Mouse (Mus musculus) intestine, postnatal 0 days (tissue): ENCODE results near the gene Maats1. TPM values are rescaled to one million over a fixed set of nuclear protein-coding genes. Genes with fewer than 3 reads are reported as not detected.
A peak's percentile ranks its signal among the peaks of the same experiment; 100 is the strongest.

Experiments
- ATAC-seq: fragments of 200-750 bp; cut with Nextera tagmentation; 2 replicates; pipeline ENCODE4 v1.8.0; 2017; ENCODE audit warnings: mild to moderate bottlenecking, moderate TSS enrichment, moderate library complexity
- H3K27ac ChIP-seq: fragments of 300-500 bp; sonication (generic); 2 replicates; pipeline ENCODE4 v1.5.1; 2014; ENCODE audit warnings: mild to moderate bottlenecking, low read depth, low read length, moderate library complexity
- H3K27me3 ChIP-seq: fragments of 300-500 bp; sonication (generic); replicated peaks from 2 replicates; pipeline ENCODE4 v1.6.1; 2014; ENCODE audit warnings: low read length, mixed read lengths; ENCODE audit not compliant: control insufficient read depth, insufficient read depth
- H3K36me3 ChIP-seq: fragments of 300-500 bp; sonication (generic); 2 replicates; pipeline ENCODE4 v1.6.1; 2014; ENCODE audit warnings: mild to moderate bottlenecking, moderate library complexity; ENCODE audit not compliant: control insufficient read depth, insufficient read depth
- H3K4me1 ChIP-seq: fragments of 300-500 bp; sonication (generic); replicated peaks from 2 replicates; pipeline ENCODE4 v1.6.1; 2014; ENCODE audit warnings: antibody characterized with exemption, low read length, mixed read lengths; ENCODE audit not compliant: control insufficient read depth, insufficient read depth
- H3K4me2 ChIP-seq: fragments of 300-500 bp; sonication (generic); replicated peaks from 2 replicates; pipeline ENCODE4 v1.6.1; 2014; ENCODE audit warnings: low read depth, mild to moderate bottlenecking, moderate library complexity
- H3K4me3 ChIP-seq: fragments of 300-500 bp; sonication (generic); 2 replicates; pipeline ENCODE4 v1.5.1; 2014; ENCODE audit warnings: low read depth, low read length
- H3K9ac ChIP-seq: fragments of 300-500 bp; sonication (generic); 2 replicates; pipeline ENCODE4 v1.6.1; 2014; ENCODE audit warnings: mild to moderate bottlenecking, low read depth, low read length
- H3K9me3 ChIP-seq: fragments of 300-500 bp; sonication (generic); 2 replicates; pipeline ENCODE4 v1.6.1; 2016; ENCODE audit warnings: mixed run types; ENCODE audit not compliant: control insufficient read depth
- CTCF ChIP-seq: sonication (generic); IDR thresholded peaks from 2 replicates; pipeline ENCODE4 v1.5.1; 2016; ENCODE audit warnings: low read depth, mild to moderate bottlenecking, control low read depth, antibody characterized with exemption, moderate library complexity
- WGBS: fragments of 180-500 bp; shearing (Covaris S2); extraction: QIAGEN DNeasy Blood & Tissue Kit; methylation state at CpG from one replicate; pipeline ENCODE4 v1.1.7; 2014; 5-methylcytosine and 5-hydroxymethylcytosine counted together
- polyA plus RNA-seq: library from polyadenylated mRNA; unstranded; fragments of >200 nt; fragmentation: Nextera tagmentation; extraction: Ambion mirVana; gene quantifications from 2 replicates; pipeline ENCODE4 v1.2.1, GENCODE M21; 2015

Maats1 gene
- polyA plus RNA-seq, 1 experiment from 2014 or later: 1.0 TPM

GRCm38 (mm10) chr16:38385184-38385634 is 43.3 kb upstream of the Maats1 start:
- Histone ChIP-seq H3K4me1 (no peaks in the 10 kb centered on the region), H3K9me3 (no peaks in the 10 kb centered on the region), H3K4me2 (no peak overlapping the region), H3K27me3 (no peaks in the 10 kb centered on the region), H3K36me3 (no peaks in the 10 kb centered on the region), H3K4me3 (no peak overlapping the region), H3K9ac (no peak overlapping the region), H3K27ac (no peak overlapping the region)
- TF ChIP-seq CTCF: no peak
- ATAC-seq: no peak
- 82% methylated on average over 6 of the region's 6 CpGs for WGBS

GRCm38 (mm10) chr16:38383683-38384082 is 41.7 kb upstream of the Maats1 start:
- no peak overlapping the region for H3K9ac ChIP-seq
- no peak overlapping the region for H3K27ac ChIP-seq
- H3K27me3 ChIP-seq: no peaks in the 10 kb centered on the region
- H3K4me3 ChIP-seq: no peak overlapping the region
- TF ChIP-seq CTCF: no peak
- H3K4me2 ChIP-seq: no peak overlapping the region
- WGBS: 86% methylated on average over 2 of the region's 2 CpGs
- no peaks in the 10 kb centered on the region for H3K36me3 ChIP-seq
- ATAC-seq: no peak
- no peaks in the 10 kb centered on the region for H3K9me3 ChIP-seq
- H3K4me1 ChIP-seq: peaks cover 5% of the 10 kb centered on the region; the same call in 1 of the 2 replicates

DNA sequence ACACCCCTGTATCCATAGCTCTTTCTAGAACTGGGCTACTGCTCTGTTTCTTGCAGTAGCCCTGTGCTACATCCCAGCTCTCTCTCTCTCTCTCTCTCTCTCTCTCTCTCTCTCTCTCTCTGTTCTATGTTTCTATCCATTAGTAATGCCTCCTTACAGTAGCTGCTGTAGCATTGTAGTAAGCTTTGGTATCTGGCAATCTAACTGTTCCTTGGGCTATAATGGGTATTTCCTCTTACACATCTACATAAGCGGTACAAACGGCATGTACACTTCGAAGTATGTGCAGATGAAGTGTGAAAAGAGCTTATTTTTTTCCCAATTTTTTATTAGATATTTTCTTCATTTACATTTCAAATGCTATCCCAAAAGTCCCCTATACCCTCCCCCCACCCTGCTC is 38.0 kb upstream of the Maats1 start:
- no peak for ATAC-seq
- no peaks in the 10 kb centered on the region for H3K36me3 ChIP-seq
- no peak for TF ChIP-seq CTCF
- WGBS: 95% methylated on average over 3 of the region's 3 CpGs
- no peak overlapping the region for H3K27ac ChIP-seq
- no peak overlapping the region for H3K4me3 ChIP-seq
- H3K9ac ChIP-seq: no peak overlapping the region
- peaks cover 6% of the 10 kb centered on the region; the same call in 1 of the 2 replicates for H3K4me1 ChIP-seq
- H3K9me3 ChIP-seq: no peaks in the 10 kb centered on the region
- no peak overlapping the region for H3K4me2 ChIP-seq
- H3K27me3 ChIP-seq: no peaks in the 10 kb centered on the region

DNA sequence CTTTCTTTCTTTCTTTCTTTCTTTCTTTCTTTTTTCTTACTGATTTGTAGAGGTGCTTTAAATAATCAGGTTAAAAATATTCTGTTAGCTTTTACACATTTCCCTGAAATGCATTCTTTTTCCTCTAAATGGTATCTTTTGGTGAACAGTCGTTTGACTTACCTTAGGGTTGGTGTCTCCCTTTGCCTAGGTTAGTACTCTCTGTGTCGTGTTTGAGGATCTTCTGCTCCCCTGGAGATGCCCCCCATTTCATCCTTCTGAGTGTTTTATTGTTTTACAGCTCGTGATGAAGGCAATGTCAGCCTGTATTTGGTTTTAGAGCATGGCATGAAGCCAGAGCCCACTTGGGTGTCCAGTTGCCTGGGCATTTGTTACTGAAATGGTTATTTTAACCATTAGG is 37.5 kb upstream of the Maats1 start:
- no peak for TF ChIP-seq CTCF
- Histone ChIP-seq H3K27me3 (no peaks in the 10 kb centered on the region), H3K27ac (no peak overlapping the region), H3K4me3 (no peak overlapping the region), H3K4me2 (no peak overlapping the region), H3K9ac (no peak overlapping the region), H3K4me1 (peaks cover 6% of the 10 kb centered on the region; the same call in 1 of the 2 replicates), H3K36me3 (no peaks in the 10 kb centered on the region), H3K9me3 (no peaks in the 10 kb centered on the region)
- ATAC-seq: no peak
- 17% methylated on average over 3 of the region's 3 CpGs for WGBS

GRCm38 (mm10) chr16:38379088-38379487 is 37.1 kb upstream of the Maats1 start:
- no peak for ATAC-seq
- Histone ChIP-seq H3K4me2 (no peak overlapping the region), H3K9me3 (no peaks in the 10 kb centered on the region), H3K9ac (no peak overlapping the region), H3K27me3 (no peaks in the 10 kb centered on the region), H3K4me1 (peaks cover 6% of the 10 kb centered on the region; the same call in 1 of the 2 replicates), H3K4me3 (no peak overlapping the region), H3K27ac (no peak overlapping the region), H3K36me3 (no peaks in the 10 kb centered on the region)
- WGBS: 17% methylated on average over 6 of the region's 6 CpGs
- TF ChIP-seq CTCF: no peak

- H3K4me2 ChIP-seq: no peak overlapping the region
- peaks cover 6% of the 10 kb centered on the region; the same call in 1 of the 2 replicates for H3K4me1 ChIP-seq
- 0 out of 2 replicates have a peak, but pooled peaks have one; percentile 31 for ATAC-seq
- H3K4me3 ChIP-seq: no peak overlapping the region
- 82% methylated on average over 6 of the region's 6 CpGs for WGBS
- no peaks in the 10 kb centered on the region for H3K9me3 ChIP-seq
- H3K27me3 ChIP-seq: no peaks in the 10 kb centered on the region
- H3K36me3 ChIP-seq: no peaks in the 10 kb centered on the region
- no peak overlapping the region for H3K27ac ChIP-seq
- H3K9ac ChIP-seq: no peak overlapping the region
- no peak for TF ChIP-seq CTCF
Measured at GRCm38 (mm10) chr16:38378591-38378990, 36.6 kb upstream of the Maats1 start.

DNA sequence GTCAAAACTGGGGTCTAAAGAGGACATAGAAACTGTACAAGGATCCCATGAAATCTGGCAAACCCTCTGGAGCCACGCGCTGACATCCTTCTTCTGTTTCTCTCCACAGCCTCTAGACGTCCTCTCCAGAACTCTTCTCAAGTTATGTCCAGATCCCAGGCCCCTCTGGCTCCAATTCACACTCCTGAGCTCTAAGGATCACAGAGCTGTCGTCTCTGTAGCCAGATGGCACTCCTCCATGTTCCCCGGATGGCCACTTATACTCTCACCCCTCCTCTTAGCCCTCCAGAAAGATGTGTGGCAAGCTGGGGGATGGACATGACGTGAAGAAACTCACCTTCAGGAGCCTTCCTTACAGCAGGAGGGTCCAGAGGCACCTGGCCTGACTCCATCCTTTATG is 35.6 kb upstream of the Maats1 start:
- Histone ChIP-seq H3K4me2 (no peak overlapping the region), H3K4me1 (peaks cover 6% of the 10 kb centered on the region; the same call in 1 of the 2 replicates), H3K27me3 (no peaks in the 10 kb centered on the region), H3K27ac (no peak overlapping the region), H3K36me3 (no peaks in the 10 kb centered on the region), H3K9me3 (no peaks in the 10 kb centered on the region), H3K9ac (no peak overlapping the region), H3K4me3 (no peak overlapping the region)
- TF ChIP-seq CTCF: no peak
- WGBS: 83% methylated on average over 6 of the region's 6 CpGs
- ATAC-seq: no peak
